Mouse (Mus musculus) retina, postnatal 7 days (tissue): ENCODE data around the gene Csdc2.

Source experiments
- DNase-seq: peaks from one replicate; pipeline ENCODE4 v3.0.0-alpha.2; 2012; ENCODE audit warnings: low read depth, low spot score

Gene Csdc2

GRCm38 (mm10) chr15:81925760-81926445, 10.7 kb upstream of the Csdc2 start, which contains the start of gene Polr3h:
Gene Polr3h, minus strand, starts transcription at chr15:81926240.
- DNase-seq: peak; percentile 94

DNA sequence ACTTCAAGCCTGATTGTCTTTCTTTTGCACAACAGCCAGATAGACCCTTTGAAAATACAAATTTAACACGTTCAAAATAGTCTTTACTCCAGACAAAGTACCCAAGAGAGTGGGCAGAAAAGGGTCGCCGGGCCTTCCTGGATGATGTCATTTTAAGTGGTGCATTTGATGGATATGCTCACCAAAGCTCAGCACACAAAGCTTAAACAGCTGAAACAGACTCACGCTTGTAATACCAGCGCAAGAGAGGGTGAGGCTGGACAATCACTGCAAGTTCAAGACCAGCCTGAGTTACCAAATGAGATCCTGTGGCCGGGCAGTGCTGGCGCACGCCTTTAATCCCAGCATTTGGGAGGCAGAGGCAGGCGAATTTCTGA, 10.1 kb upstream of the Csdc2 start:
- DNase-seq: no peak

DNA sequence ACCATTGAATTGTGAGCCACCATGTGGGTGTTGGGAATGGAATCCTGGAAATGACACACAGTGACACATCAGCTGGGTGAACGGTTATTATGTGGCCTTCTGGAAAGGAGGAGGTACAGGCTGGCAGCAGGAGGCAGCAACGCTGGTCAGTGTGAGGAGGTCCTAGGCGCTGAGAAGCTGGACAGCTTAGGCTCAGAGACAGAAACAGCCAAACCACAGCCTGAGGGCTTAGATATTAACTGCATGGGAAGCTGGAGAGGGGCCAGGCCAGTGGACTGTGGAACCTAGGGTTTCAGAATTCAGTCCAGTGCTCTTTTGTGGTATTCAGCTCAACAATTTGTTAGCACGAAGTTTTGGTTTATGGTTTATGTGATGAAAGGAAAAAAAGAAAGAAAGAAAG, 8.8 kb upstream of the Csdc2 start:
- no peak for DNase-seq

DNA sequence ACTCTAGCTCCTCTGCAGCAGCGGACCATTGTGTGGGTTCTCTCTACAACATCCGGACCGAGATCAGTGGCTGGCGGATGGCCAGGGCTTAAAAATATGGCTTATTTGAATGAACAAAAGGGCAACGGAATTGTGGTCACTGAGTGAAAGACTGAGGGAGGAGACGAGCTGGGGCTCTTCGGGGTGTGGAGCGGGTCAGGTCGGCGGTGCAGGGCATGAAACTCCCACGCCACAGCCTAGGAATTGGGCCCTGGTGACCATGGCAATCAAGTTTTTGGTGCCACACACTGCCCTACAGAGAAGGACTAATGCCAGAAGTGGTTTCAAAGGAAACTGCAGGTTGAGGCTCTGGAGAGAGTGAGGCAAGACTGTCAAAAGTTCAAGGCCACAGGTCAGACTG, 8.3 kb upstream of the Csdc2 start:
- no peak for DNase-seq

- DNase-seq: no peak
These were observed 3.5 kb upstream of the Csdc2 start for GRCm38 (mm10) chr15:81932951-81933470.

DNA sequence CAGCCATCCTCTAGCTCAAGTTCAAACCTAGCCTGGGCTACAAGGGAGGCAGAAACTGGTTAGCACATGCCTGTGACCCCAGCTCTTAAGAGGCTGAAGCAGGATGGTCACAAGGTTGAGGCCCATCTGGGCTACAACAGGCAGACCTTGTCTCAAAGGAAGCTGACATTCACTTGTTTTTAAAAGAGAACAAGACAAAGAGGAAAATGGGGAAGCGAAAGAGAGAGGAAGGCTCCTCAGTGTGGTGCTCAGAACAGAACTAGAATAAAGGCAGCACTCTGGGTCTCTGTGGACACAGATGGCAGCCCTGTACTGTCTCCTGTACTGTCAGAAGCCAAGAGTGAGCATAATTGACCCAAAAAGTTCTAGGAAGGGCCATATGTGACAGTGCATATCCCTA, 2.6 kb upstream of the Csdc2 start:
- no peak for DNase-seq

DNA sequence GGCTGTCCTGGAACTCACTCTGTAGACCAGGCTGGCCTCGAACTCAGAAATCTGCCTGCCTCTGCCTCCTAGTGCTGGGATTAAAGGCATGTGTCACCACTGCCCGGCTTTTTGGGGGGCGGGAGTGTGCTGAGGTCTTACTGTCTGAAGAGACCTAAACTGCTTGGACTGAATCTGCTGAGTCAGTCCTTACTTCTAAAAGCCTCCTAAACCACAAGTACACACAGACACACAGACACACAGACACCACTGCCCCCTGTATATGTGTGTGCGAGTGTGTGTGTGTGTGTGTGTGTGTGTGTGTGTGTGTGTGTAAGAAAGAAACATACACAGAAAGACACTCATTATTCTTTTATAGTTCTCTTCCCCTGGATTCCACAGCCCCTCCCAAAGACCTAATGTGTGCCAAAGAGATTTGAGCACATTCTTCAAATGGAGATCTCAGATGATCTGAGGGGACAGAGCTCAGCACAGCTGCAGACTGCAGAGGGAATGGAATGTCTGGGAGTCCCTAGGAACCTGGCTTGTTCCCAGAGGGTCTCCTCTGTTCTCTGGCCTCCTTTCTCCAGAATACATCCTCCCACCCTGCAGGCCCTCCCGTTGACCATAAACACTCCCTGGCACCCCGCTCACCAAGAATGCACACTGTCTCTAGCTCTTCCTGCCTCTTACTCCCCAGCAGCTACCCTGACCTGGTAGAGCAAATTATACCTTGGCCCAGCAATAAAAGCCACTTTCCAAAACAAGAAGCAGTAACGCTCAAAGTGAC, 506 bp upstream of the Csdc2 start:
- DNase-seq: no peak

GRCm38 (mm10) chr15:81937098-81937972, 776 bp downstream of the Csdc2 start:
- DNase-seq: no peak

- no peak for DNase-seq
These were observed 1.7 kb downstream of the Csdc2 start for GRCm38 (mm10) chr15:81938246-81938645.

GRCm38 (mm10) chr15:81939157-81939715, 2.7 kb downstream of the Csdc2 start:
- DNase-seq: no peak

DNA sequence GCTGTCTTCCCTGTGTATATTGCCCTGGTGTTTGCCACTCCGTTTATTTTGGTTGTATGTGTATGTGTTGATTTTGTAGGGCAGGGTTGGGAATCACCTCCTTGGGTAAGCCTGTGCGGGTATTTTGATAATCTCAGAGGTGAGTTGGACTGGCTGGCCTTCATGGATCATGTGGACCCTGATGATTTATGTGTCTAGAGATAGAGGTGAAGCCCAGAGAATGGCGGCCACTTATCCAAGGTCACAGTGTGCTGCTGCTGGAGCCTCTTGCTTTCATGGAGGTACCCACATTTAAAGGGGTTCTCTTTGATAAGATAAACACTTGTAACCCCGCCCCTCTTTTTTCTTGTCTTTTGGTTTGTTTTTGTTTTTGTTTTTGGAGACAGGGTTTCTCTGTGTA, 3.2 kb downstream of the Csdc2 start:
- no peak for DNase-seq

- DNase-seq: no peak
These were observed 3.7 kb downstream of the Csdc2 start for GRCm38 (mm10) chr15:81940219-81940618.

- no peak for DNase-seq
These were observed 4.5 kb downstream of the Csdc2 start for GRCm38 (mm10) chr15:81941010-81941409.

- no peak for DNase-seq
These were observed 6.7 kb downstream of the Csdc2 start for GRCm38 (mm10) chr15:81943176-81943749.

DNA sequence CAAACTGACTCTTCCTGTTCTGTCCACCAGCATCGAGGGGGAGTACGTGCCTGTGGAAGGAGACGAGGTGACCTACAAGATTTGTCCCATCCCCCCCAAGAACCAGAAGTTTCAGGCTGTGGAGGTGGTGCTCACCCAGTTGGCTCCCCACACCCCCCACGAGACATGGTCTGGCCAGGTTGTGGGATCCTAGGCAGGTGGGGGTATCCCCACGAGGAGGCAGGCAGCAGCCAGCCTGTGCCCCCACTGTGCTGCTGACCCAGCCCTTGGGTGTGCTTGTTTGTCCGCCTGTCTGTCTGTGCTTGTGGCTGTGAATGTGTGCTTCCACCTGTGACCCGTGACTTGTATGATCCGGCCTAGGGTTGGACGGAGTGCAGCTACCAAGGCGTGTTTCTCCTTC, 12.5 kb downstream of the Csdc2 start:
- DNase-seq: no peak

DNA sequence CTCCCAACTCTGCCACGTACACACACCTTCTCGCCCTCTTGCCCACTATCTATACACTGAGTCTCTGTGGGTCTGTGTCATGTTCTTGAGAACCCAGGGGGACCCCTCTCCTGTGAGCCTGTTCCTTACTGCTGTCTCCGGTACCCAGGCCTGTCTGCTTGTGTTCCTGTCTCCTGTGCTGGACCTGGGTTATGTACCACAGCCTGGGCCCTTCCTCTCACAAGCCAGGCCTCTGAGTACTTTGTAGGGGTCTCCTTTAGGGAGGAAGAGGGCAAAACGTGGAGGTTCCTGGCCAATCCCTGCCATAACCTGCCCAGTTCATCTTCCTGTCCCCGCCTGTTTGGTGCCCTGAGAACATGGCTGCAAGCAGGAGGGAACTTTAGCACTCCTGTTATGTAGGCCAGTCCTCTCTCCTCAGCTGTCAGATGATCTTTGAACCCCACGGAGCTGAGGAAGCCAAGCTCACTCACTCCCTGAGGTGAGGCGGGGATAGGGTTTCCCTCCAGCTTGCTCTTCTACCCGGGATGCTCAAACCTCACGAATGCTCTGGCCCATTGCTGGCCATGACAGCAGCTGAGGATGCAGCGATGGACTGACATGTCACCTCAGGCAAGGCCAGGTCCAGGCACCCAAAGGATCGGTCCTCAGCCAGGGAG, 13.0 kb downstream of the Csdc2 start:
- DNase-seq: no peak

DNA sequence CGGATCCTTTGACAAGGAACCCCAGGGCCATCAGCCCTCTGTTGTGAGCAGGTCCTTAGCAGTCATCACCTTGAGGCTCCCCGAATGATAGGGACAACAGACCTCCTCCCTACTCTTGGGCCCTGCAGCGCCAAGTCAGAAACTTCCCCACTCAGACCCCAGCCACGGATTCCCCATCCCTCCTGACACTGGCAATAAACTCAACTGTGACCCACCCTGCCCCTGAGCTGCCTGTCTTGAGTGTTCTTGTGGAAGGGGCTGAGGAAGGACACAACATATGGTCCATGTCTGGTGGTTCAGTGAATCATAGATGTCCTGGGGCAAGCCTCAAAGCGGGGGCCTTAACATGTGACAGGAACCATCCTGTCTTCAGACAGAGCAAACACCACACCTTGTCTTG, 14.2 kb downstream of the Csdc2 start:
- no peak for DNase-seq

GRCm38 (mm10) chr15:81951159-81951558, 14.6 kb downstream of the Csdc2 start:
- no peak for DNase-seq

DNA sequence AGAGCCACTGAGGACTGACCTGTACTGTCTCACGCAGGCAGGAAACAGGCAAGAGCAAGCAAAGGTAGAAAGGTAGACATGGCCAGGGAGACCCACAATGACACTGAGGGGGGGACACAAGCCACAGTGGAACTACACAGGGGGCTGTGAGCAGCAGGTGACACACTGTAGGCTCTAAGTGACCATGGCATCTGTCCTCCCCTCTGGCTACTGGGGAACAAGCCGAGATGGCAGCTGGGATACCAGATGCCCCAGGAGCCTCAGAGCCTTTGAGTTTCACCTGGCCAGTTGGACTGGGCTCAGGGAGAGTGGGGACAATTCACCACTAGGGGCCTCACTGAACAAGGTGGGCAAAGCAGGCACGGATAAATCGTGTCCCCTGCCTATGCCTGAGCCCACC, 15.8 kb downstream of the Csdc2 start:
- DNase-seq: no peak

- no peak for DNase-seq
These were observed 17.6 kb downstream of the Csdc2 start for GRCm38 (mm10) chr15:81954151-81954583.

GRCm38 (mm10) chr15:81954716-81955115, 18.2 kb downstream of the Csdc2 start:
- DNase-seq: no peak
